Mouse (Mus musculus): ENCODE data around the gene Bex3.

Gene Bex3

DNA sequence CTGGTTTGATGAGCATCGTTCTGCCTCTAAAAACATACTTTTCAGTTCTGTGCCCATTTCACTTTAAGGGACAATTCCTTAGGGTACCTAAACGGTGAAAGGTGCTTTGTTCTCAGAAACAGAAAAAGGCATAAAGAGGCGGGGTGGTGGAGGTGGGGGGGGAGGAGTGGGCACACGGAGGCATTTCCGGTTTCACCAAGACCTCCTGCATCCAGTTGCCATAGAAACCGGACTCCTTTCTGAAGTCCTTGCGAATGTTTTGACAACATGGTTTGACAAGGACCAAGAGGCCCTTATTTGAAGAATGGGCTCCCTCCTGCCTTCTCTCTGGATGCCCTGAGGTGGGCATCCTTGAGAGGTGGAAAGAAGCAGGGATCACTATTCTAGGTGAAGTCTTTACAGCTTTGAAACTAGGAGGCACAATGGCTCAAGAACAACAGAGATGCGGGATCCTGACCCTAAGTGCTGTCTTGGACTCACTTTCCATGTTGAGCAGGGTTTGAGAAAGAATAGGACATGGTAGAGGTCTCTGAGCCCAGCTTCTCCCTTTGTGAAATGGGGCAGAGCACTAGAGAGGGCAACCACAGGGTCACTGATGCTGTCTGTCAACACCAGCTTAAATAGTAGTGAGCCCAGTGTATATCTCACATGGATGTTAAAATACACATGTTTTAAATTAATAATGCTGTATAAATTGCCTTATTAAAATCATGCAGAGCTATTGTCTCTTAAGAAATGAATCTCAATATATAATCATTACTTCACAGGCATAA lies 43.9 kb downstream of the Bex3 start:
- no peak for DNase-seq (ENCODE audit: low spot score in 2 of 2)

GRCm38 (mm10) chrX:136319953-136320352 lies 49.9 kb downstream of the Bex3 start:
- DNase-seq (ENCODE audit: low spot score in 2 of 2) = no peak

All from right cerebral cortex, postnatal 36 days (tissue).